Mouse (Mus musculus) spleen, adult 2 months (tissue): ENCODE results near the gene Polr2h. TPM values are rescaled to one million over a fixed set of nuclear protein-coding genes. Genes with fewer than 3 reads are reported as not detected.
A peak's percentile ranks its signal among the peaks of the same experiment; 100 is the strongest.

Experiments
- DNase-seq, 2 experiments: peaks; one replicate each; pipeline versions ENCODE4 v3.0.0 to v3.0.0-alpha.2; 2012 to 2021; ENCODE audit warnings: low spot score in 2 of 2, low read depth in 1 of 2
- H3K27ac ChIP-seq: fragments of 200-500 bp; 2 replicates; pipeline ENCODE4 v1.5.1; 2012; ENCODE audit warnings: low read length, inconsistent platforms; ENCODE audit not compliant: insufficient read depth
- H3K27me3 ChIP-seq: fragments of 200-500 bp; 2 replicates; pipeline ENCODE4 v1.6.1; 2012; ENCODE audit warnings: mild to moderate bottlenecking, moderate library complexity, low read length, inconsistent platforms; ENCODE audit not compliant: control insufficient read depth, insufficient read depth
- H3K36me3 ChIP-seq: fragments of 200-500 bp; 2 replicates; pipeline ENCODE4 v1.6.1; 2012; ENCODE audit warnings: mild to moderate bottlenecking, low read length, inconsistent platforms; ENCODE audit not compliant: control insufficient read depth, insufficient read depth
- H3K4me1 ChIP-seq: fragments of 200-500 bp; 2 replicates; pipeline ENCODE4 v1.6.1; 2011; ENCODE audit warnings: inconsistent platforms; ENCODE audit not compliant: control insufficient read depth, insufficient read depth, insufficient read length
- H3K4me3 ChIP-seq: fragments of 200-500 bp; 2 replicates; pipeline ENCODE4 v1.5.1; 2011; ENCODE audit warnings: mild to moderate bottlenecking, inconsistent platforms; ENCODE audit not compliant: insufficient read depth, insufficient read length; ENCODE audit errors: extremely low read depth
- CTCF ChIP-seq: fragments of 200-500 bp; IDR thresholded peaks from 2 replicates; pipeline ENCODE4 v1.5.1; 2011; ENCODE audit warnings: mild to moderate bottlenecking, inconsistent platforms; ENCODE audit not compliant: insufficient read depth, insufficient read length, insufficient replicate concordance; ENCODE audit errors: extremely low read depth
- POLR2A ChIP-seq: fragments of 200-500 bp; IDR thresholded peaks from 2 replicates; pipeline ENCODE4 v1.6.1; 2011; ENCODE audit warnings: low read depth, low read length, inconsistent platforms
- WGBS: fragments of 180-500 bp; shearing (Covaris S2); methylation state at CpG from one replicate; pipeline ENCODE4 v1.1.7; 2018; 5-methylcytosine and 5-hydroxymethylcytosine counted together
- polyA plus RNA-seq: library from polyadenylated mRNA; depleted of rRNA; stranded (reverse); fragments of >200 nt; gene quantifications from 2 replicates; pipeline ENCODE4 v1.2.3, GENCODE M21; 2012

Polr2h gene
- polyA plus RNA-seq, 1 experiment, result 10.0 TPM

DNA sequence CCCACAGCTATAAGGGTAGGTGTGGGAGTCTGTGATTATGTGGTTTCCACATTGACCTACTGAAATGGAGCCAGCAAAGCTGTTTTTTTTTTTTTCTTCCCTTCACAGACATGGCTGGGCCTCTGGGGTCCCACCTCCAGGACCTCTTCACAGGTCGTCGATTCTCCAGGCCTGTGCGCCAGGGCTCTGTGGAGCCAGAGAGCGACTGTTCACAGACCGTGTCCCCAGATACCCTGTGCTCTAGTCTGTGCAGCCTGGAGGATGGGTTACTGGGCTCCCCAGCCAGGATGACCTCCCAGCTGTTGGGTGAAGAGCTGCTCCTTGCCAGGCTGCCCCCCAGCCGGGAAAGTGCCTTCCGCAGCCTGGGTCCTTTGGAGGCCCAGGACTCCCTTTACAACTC is 16.1 kb upstream of the Polr2h start:
- 0 out of 2 replicates have a peak, but pooled peaks cover 4% of the 10 kb centered on the region for H3K4me1 ChIP-seq
- H3K27me3 ChIP-seq, result no peaks in the 10 kb centered on the region
- H3K36me3 ChIP-seq, result no peaks in the 10 kb centered on the region
- TF ChIP-seq CTCF, result no peak
- TF ChIP-seq POLR2A, result no peak
- WGBS, result 84% methylated on average over 7 of the region's 7 CpGs
- no peak for DNase-seq
- no peak overlapping the region for H3K27ac ChIP-seq
- no peak overlapping the region for H3K4me3 ChIP-seq

DNA sequence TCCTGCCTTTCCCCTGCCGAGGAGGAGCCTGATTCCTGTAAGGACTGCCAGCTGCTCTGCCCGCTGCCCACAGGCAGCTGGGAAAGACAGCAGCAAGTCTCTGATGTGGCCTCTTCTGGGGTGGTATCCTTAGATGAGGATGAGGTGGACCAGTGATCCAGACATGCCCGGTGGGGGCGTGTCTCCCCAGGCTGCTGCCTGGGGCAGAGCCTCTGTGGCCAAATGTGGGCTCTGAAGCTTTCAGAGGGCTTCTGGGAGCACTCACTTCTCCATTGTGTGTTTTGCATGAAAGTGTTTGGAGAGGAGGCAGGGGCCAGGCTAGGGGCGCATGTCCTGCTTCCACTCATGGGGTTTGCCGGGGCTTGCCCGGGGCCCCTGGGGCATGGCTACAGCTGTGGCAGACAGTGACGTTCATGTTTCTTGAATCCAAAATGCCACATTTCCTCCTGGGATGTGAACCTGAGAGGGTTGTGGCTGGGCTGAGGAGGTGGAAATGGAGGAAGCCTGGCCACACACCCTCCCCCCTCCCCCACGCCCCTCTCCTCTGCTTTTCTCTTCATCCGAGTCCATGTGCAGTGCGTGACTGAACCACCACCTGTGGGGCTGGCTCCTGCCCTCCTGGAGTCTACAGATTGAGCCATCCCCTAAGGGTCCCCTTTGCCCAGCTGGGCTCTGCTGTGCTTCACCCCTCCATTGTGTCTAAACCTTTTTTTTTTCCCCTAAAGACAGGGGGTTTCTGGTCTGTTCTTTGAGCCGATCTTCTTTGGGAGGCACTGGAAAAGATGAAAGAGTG is 15.5 kb upstream of the Polr2h start:
- Histone ChIP-seq H3K36me3 (no peaks in the 10 kb centered on the region), H3K4me1 (0 out of 2 replicates have a peak, but pooled peaks cover 4% of the 10 kb centered on the region), H3K27me3 (no peaks in the 10 kb centered on the region), H3K4me3 (no peak overlapping the region), H3K27ac (no peak overlapping the region)
- 45% methylated on average over 11 of the region's 12 CpGs for WGBS
- TF ChIP-seq POLR2A (no peak), CTCF (no peak)
- no peak for DNase-seq

GRCm38 (mm10) chr16:20702522-20702893 is 15.0 kb upstream of the Polr2h start:
- H3K36me3 ChIP-seq, result no peaks in the 10 kb centered on the region
- peak; percentile 53; the same call in 1 of the 2 replicates for TF ChIP-seq CTCF
- TF ChIP-seq POLR2A, result no peak
- peak in 1 of 2 experiments; percentile 45 for DNase-seq
- H3K4me1 ChIP-seq, result 0 out of 2 replicates have a peak, but pooled peaks cover 4% of the 10 kb centered on the region
- H3K27me3 ChIP-seq, result no peaks in the 10 kb centered on the region
- H3K4me3 ChIP-seq, result no peak overlapping the region
- WGBS, result 29% methylated on average over 8 of the region's 8 CpGs
- no peak overlapping the region for H3K27ac ChIP-seq

GRCm38 (mm10) chr16:20703071-20703470 is 14.4 kb upstream of the Polr2h start:
- Histone ChIP-seq H3K4me1 (0 out of 2 replicates have a peak, but pooled peaks cover 4% of the 10 kb centered on the region), H3K27me3 (no peaks in the 10 kb centered on the region), H3K4me3 (no peak overlapping the region), H3K27ac (no peak overlapping the region), H3K36me3 (no peaks in the 10 kb centered on the region)
- TF ChIP-seq POLR2A (no peak), CTCF (no peak)
- 94% methylated on average over 10 of the region's 10 CpGs for WGBS
- no peak for DNase-seq

DNA sequence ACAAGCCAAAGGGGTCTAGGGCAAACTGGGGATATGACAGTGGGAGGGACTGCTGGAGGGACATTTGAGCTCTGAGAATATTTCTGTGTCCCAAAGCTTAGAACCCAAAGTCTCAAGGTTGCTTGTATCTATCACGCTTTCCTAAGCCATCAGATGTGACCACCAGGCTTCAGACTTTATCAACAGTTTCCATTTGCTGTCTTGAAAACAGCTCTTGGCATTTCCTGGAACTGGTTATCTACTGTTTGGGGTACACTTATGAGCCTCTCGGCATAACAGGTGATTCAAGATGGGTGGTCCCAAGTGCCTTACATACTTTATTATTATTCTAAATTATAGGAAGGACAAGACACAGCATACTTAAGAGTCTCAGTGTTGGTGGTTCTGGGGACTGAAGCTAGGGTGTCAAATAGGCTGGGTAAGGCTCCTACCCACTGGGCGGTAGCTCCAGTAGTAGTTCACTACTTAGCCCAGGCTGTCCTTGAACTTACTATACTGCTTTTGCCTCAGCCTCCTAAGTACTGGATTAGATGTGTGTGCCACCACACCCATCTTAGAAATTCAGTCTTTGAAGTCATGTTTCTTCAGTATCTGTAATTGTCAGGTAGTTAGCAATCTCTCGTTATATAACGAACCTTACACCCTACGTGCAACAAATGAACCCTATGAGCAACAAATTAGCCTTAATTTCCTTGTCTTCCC is 13.6 kb upstream of the Polr2h start:
- no peaks in the 10 kb centered on the region for H3K36me3 ChIP-seq
- WGBS, result 81% methylated on average over 6 of the region's 6 CpGs
- TF ChIP-seq CTCF (no peak), POLR2A (no peak)
- H3K4me1 ChIP-seq, result 0 out of 2 replicates have a peak, but pooled peaks cover 4% of the 10 kb centered on the region
- no peak overlapping the region for H3K4me3 ChIP-seq
- H3K27ac ChIP-seq, result no peak overlapping the region
- no peak for DNase-seq
- no peaks in the 10 kb centered on the region for H3K27me3 ChIP-seq

- DNase-seq, result no peak
- Histone ChIP-seq H3K27me3 (no peaks in the 10 kb centered on the region), H3K4me1 (0 out of 2 replicates have a peak, but pooled peaks cover 4% of the 10 kb centered on the region), H3K27ac (no peak overlapping the region), H3K4me3 (no peak overlapping the region), H3K36me3 (no peaks in the 10 kb centered on the region)
- TF ChIP-seq CTCF, result no peak
- no peak for TF ChIP-seq POLR2A
- WGBS, result 54% methylated on average over 3 of the region's 3 CpGs
These were observed 11.7 kb upstream of the Polr2h start for GRCm38 (mm10) chr16:20705786-20706185.

- Histone ChIP-seq H3K4me1 (0 out of 2 replicates have a peak, but pooled peaks cover 4% of the 10 kb centered on the region), H3K27me3 (no peaks in the 10 kb centered on the region), H3K36me3 (no peaks in the 10 kb centered on the region), H3K4me3 (no peak overlapping the region), H3K27ac (no peak overlapping the region)
- no peak for DNase-seq
- WGBS, result 94% methylated on average over 2 of the region's 2 CpGs
- TF ChIP-seq POLR2A (no peak), CTCF (no peak)
These were observed 10.9 kb upstream of the Polr2h start for GRCm38 (mm10) chr16:20706407-20707055.
